Mouse (Mus musculus): ENCODE data around the gene Wwox.

DNA sequence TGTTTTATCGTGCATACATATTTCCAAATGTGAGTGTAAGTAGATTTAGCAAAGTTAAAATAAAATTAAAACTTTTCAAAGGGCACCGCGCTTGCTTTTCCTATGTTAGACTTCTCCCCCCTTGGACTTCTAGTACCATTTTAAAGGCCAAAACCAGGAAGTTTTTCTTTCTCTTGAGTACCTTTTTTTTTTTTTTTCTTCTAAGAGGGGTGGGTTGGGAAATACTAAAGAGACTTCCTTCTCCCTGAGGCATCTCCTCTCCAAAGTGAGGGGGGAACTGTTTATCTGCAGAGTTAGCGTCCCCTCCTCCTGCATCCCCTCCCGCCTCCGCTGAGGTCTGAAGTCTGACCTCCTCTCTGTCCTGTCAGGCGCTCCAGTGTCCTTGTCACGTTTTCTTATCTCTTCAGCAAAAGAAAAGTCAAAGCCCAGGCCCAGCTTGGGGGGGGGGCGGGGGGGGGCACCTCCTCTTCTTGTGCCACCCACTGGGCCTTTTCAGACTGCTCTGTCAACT, 437.3 kb downstream of the Wwox start:
- no peak for TF ChIP-seq CTCF (IDR thresholded peaks at IDR 0.05; ENCODE audit: insufficient read depth, low read depth, low read length)
- no peak for TF ChIP-seq POLR2A (IDR thresholded peaks at IDR 0.05; ENCODE audit: insufficient read depth, low read depth, low read length)
